Mouse (Mus musculus) embryonic facial prominence, embryonic 15.5 days (tissue): ENCODE measurements around the gene Dmbt1. TPM values are rescaled to one million over a fixed set of nuclear protein-coding genes. Genes with fewer than 3 reads are reported as not detected.

ENCODE experiments used
- polyA plus RNA-seq: library from polyadenylated mRNA; unstranded; fragments of >200 nt; fragmentation: Nextera tagmentation; extraction: Ambion mirVana; gene quantifications from 2 replicates; pipeline ENCODE4 v1.2.1, GENCODE M21; 2015

Gene Dmbt1
- polyA plus RNA-seq, 1 experiment from 2014 or later, result 0.03 TPM

Other genes with a start within 250 kb of the Dmbt1 start
- 52.9 and 53.4 TPM in 2 replicates for gene Plekha1, start 166.3 kb upstream of the Dmbt1 start, polyA plus RNA-seq
- 116 and 122 TPM in 2 replicates for gene Htra1, start 95.9 kb upstream of the Dmbt1 start, polyA plus RNA-seq
- not detected in 2 replicates for gene 4933402N03Rik, start 114.3 kb downstream of the Dmbt1 start, polyA plus RNA-seq
- 0.03 TPM in 1 of 2 replicates, not detected in the other for gene 5430419D17Rik, start 142.3 kb downstream of the Dmbt1 start, polyA plus RNA-seq